Mouse (Mus musculus) limb, embryonic 13.5 days (tissue): Measurements from ENCODE around the gene Nrg4. TPM values are rescaled to one million over a fixed set of nuclear protein-coding genes. Genes with fewer than 3 reads are reported as not detected.

Experiments
- ATAC-seq: fragments of 200-750 bp; cut with Nextera tagmentation; 2 replicates; pipeline ENCODE4 v1.8.0; 2017; ENCODE audit warnings: low read depth, moderate number of reproducible peaks, moderate TSS enrichment; ENCODE audit not compliant: low FRiP score
- H3K27ac ChIP-seq: fragments of 300-500 bp; sonication (generic); 2 replicates; pipeline ENCODE4 v1.5.1; 2015; ENCODE audit warnings: inconsistent platforms, mild to moderate bottlenecking, moderate library complexity
- H3K27me3 ChIP-seq: fragments of 300-500 bp; sonication (generic); 2 replicates; pipeline ENCODE4 v1.6.1; 2015; ENCODE audit warnings: mild to moderate bottlenecking, inconsistent platforms
- H3K36me3 ChIP-seq: fragments of 300-500 bp; sonication (generic); 2 replicates; pipeline ENCODE4 v1.6.1; 2015; ENCODE audit warnings: inconsistent platforms, mild to moderate bottlenecking, moderate library complexity
- H3K4me1 ChIP-seq: fragments of 300-500 bp; sonication (generic); 2 replicates; pipeline ENCODE4 v1.6.1; 2015; ENCODE audit warnings: inconsistent platforms
- H3K4me2 ChIP-seq: fragments of 300-500 bp; sonication (generic); replicated peaks from 2 replicates; pipeline ENCODE4 v1.6.1; 2015; ENCODE audit warnings: inconsistent platforms, mild to moderate bottlenecking, moderate library complexity
- H3K4me3 ChIP-seq: fragments of 300-500 bp; sonication (generic); 2 replicates; pipeline ENCODE4 v1.5.1; 2015; ENCODE audit warnings: moderate library complexity, mild to moderate bottlenecking, inconsistent platforms
- H3K9ac ChIP-seq: fragments of 300-500 bp; sonication (generic); 2 replicates; pipeline ENCODE4 v1.6.1; 2015; ENCODE audit warnings: mild to moderate bottlenecking, inconsistent platforms
- H3K9me3 ChIP-seq: fragments of 300-500 bp; sonication (generic); 2 replicates; pipeline ENCODE4 v1.6.1; 2016; ENCODE audit warnings: inconsistent platforms
- WGBS: fragments of 180-500 bp; shearing (Covaris S2); methylation state at CpG from one replicate; pipeline ENCODE4 v1.1.7; 2015; 5-methylcytosine and 5-hydroxymethylcytosine counted together
- polyA plus RNA-seq: library from polyadenylated mRNA; unstranded; fragments of >200 nt; fragmentation: Nextera tagmentation; extraction: Ambion mirVana; gene quantifications from 2 replicates; pipeline ENCODE4 v1.2.1, GENCODE M21; 2015

Nrg4 gene
- polyA plus RNA-seq, 1 experiment from 2014 or later = 1.6 TPM

DNA sequence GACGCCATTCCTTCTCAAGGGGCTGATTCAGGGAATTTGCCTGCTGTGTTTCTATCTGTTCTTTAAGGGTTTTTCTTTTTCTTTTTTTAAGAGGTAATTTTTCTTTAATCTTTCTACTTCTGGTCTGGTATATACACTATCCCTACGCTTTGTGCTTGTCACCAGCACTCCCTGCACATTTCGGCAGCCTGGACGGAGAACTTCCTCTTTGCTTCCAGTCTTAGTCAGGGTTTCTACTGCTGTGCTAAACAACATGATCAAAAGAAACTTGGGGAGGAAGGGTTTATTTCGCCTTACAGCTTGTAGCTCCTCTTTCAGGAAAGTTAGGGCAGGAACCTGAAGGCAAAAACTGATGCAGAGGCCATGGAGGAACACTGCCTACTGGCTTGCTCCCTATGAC is 18.2 kb downstream of the Nrg4 start:
- 76% methylated on average over 5 of the region's 5 CpGs for WGBS
- Histone ChIP-seq H3K4me2 (no peak overlapping the region), H3K4me3 (no peak overlapping the region), H3K27ac (no peak overlapping the region), H3K9ac (no peak overlapping the region), H3K4me1 (no peaks in the 10 kb centered on the region), H3K27me3 (no peaks in the 10 kb centered on the region), H3K9me3 (no peaks in the 10 kb centered on the region), H3K36me3 (no peaks in the 10 kb centered on the region)
- no peak for ATAC-seq

DNA sequence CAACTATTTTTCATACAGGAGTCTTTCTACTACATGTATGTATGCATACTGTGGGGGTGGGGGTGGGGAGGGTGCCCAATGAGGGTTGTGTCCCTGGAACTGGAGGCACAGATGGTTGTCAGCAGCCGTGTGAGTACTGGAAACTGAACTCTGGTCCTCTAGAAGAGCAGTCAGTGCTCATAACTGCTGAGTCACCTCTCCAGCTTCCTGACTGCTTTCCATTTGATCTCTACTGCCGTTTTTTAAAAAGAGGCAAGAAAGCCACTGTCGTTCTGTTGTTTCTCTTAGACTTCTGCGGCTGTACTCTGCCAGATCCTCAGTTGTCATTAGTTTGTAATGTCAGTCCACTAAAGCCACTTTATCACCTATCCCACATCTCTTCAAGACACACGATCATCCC is 19.1 kb downstream of the Nrg4 start:
- no peaks in the 10 kb centered on the region for H3K36me3 ChIP-seq
- ATAC-seq = no peak
- H3K9me3 ChIP-seq = no peaks in the 10 kb centered on the region
- no peak overlapping the region for H3K4me3 ChIP-seq
- no peak overlapping the region for H3K9ac ChIP-seq
- no peak overlapping the region for H3K27ac ChIP-seq
- no peaks in the 10 kb centered on the region for H3K4me1 ChIP-seq
- no peak overlapping the region for H3K4me2 ChIP-seq
- no peaks in the 10 kb centered on the region for H3K27me3 ChIP-seq
- 68% methylated on average over 5 of the region's 5 CpGs for WGBS

- ATAC-seq = no peak
- no peaks in the 10 kb centered on the region for H3K4me1 ChIP-seq
- WGBS = 75% methylated on average over 2 of the region's 2 CpGs
- no peaks in the 10 kb centered on the region for H3K9me3 ChIP-seq
- H3K27ac ChIP-seq = no peak overlapping the region
- no peak overlapping the region for H3K4me2 ChIP-seq
- no peak overlapping the region for H3K4me3 ChIP-seq
- no peak overlapping the region for H3K9ac ChIP-seq
- no peaks in the 10 kb centered on the region for H3K27me3 ChIP-seq
- H3K36me3 ChIP-seq = no peaks in the 10 kb centered on the region
Measured at GRCm38 (mm10) chr9:55307066-55307465, 19.6 kb downstream of the Nrg4 start.

GRCm38 (mm10) chr9:55296221-55296620 is 30.4 kb downstream of the Nrg4 start:
- Histone ChIP-seq H3K4me2 (no peak overlapping the region), H3K4me3 (no peak overlapping the region), H3K36me3 (no peaks in the 10 kb centered on the region), H3K27ac (no peak overlapping the region), H3K27me3 (no peaks in the 10 kb centered on the region), H3K9me3 (0 out of 2 replicates have a peak, but pooled peaks cover 5% of the 10 kb centered on the region), H3K9ac (no peak overlapping the region), H3K4me1 (no peaks in the 10 kb centered on the region)
- 52% methylated on average over 2 of the region's 2 CpGs for WGBS
- ATAC-seq = no peak

DNA sequence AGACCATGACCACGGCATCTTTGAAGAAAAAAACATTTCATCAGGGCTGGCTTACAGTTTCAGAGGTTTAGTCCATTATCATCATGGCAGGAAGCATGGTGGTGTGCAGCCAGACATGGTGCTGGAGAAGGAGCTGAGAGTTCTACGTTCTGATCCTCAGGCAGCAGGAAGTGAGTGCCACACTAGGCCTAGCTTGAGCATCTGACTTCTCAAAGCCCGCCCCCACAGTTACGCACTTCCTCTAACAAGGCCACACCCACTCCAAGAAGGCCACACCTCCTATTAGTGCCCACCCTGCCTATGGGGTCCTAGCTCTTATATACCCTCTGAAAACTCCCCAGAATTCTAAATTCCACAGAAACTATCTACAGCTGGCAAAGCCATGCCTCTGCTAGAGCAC is 34.7 kb downstream of the Nrg4 start:
- Histone ChIP-seq H3K4me1 (no peaks in the 10 kb centered on the region), H3K27ac (no peak overlapping the region), H3K9me3 (0 out of 2 replicates have a peak, but pooled peaks cover 5% of the 10 kb centered on the region), H3K9ac (no peak overlapping the region), H3K4me3 (no peak overlapping the region), H3K4me2 (no peak overlapping the region), H3K36me3 (no peaks in the 10 kb centered on the region), H3K27me3 (no peaks in the 10 kb centered on the region)
- 91% methylated on average over 4 of the region's 4 CpGs for WGBS
- ATAC-seq = no peak

- ATAC-seq = no peak
- WGBS = 52% methylated on average over 3 of the region's 3 CpGs
- no peak overlapping the region for H3K4me2 ChIP-seq
- H3K4me1 ChIP-seq = peaks cover 6% of the 10 kb centered on the region; the same call in 1 of the 2 replicates
- H3K27me3 ChIP-seq = no peaks in the 10 kb centered on the region
- no peak overlapping the region for H3K9ac ChIP-seq
- no peaks in the 10 kb centered on the region for H3K9me3 ChIP-seq
- H3K27ac ChIP-seq = no peak overlapping the region
- H3K36me3 ChIP-seq = no peaks in the 10 kb centered on the region
- H3K4me3 ChIP-seq = no peak overlapping the region
Measured at GRCm38 (mm10) chr9:55289475-55290198, 37.0 kb downstream of the Nrg4 start.

- H3K4me3 ChIP-seq = no peak overlapping the region
- no peaks in the 10 kb centered on the region for H3K36me3 ChIP-seq
- no peak overlapping the region for H3K27ac ChIP-seq
- H3K4me2 ChIP-seq = no peak overlapping the region
- no peak overlapping the region for H3K9ac ChIP-seq
- H3K4me1 ChIP-seq = peaks cover 13% of the 10 kb centered on the region
- no peak for ATAC-seq
- H3K27me3 ChIP-seq = no peaks in the 10 kb centered on the region
- 77% methylated on average over 3 of the region's 3 CpGs for WGBS
- H3K9me3 ChIP-seq = no peaks in the 10 kb centered on the region
Measured at GRCm38 (mm10) chr9:55285197-55285596, 41.4 kb downstream of the Nrg4 start.

GRCm38 (mm10) chr9:55283516-55283915 is 43.1 kb downstream of the Nrg4 start:
- WGBS = 1% methylated on average over 14 of the region's 14 CpGs
- peak overlapping the region; percentile 45 for H3K9ac ChIP-seq
- H3K4me3 ChIP-seq = peak overlapping the region; percentile 18; the same call in 1 of the 2 replicates

DNA sequence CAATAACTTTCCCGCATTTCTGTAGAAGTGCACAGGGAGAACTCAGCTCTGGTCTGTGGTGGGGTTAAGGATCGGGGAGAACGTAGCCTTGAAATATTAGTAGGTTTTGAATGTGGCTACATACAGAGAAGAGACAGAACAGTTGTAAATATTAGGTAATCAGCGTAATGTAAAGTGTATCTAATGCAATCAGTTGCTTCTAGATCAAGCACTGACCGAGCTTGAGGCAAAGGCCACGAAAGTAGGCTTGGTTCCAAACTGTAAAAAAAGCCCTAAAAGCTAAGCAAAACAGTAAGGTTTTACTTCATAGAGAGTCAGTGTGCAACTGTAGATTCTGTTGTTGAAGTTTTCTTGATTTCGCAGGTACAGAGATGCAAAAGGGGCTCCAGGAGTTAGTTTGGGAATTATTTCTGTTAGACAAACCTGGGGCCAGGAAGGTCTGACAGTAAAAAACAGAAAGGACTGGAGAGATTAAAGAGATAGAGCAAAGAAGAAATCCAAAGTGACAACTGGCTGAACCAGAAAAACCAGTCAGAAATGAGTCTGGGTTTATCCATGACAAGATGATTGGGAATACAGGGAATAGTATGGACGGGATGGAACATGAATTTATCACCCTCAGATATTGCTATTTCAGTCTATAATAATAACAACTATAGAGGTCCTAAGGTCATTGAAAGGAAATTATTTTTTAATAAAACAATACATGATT is 47.4 kb downstream of the Nrg4 start:
- no peaks in the 10 kb centered on the region for H3K9me3 ChIP-seq
- 80% methylated on average over 8 of the region's 8 CpGs for WGBS
- H3K27me3 ChIP-seq = no peaks in the 10 kb centered on the region
- no peak overlapping the region for H3K4me3 ChIP-seq
- no peak overlapping the region for H3K9ac ChIP-seq
- peaks cover 7% of the 10 kb centered on the region for H3K4me1 ChIP-seq
- H3K36me3 ChIP-seq = no peaks in the 10 kb centered on the region
- no peak overlapping the region for H3K27ac ChIP-seq
- no peak overlapping the region for H3K4me2 ChIP-seq
- no peak for ATAC-seq

More at GRCm38 (mm10) chr9:55283516-55283915, 43.1 kb downstream of the Nrg4 start:
- Histone ChIP-seq H3K4me2 (peak overlapping the region; percentile 60), H3K9me3 (no peaks in the 10 kb centered on the region), H3K27ac (no peak overlapping the region), H3K4me1 (peaks cover 13% of the 10 kb centered on the region), H3K36me3 (no peaks in the 10 kb centered on the region), H3K27me3 (no peaks in the 10 kb centered on the region)
- no peak for ATAC-seq

DNA sequence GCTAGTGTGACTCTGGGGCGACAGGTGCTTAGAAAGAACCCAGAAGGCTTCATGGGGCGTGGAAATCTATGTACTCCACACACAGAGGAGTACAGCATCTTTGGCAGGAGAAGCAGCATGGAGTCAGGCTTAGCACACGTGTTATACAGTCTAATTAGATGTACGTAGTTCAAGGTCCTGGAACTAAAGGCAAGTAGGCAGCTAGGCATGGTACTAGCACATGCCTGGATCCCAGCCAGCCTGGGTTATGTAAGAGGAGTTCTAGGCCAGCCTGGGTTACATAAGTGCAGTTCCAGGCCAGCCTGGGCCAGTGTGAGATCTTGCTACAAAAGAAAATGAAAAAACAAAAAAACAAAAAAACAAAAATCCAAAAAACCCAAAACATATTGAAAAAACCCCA is 49.1 kb downstream of the Nrg4 start:
- Histone ChIP-seq H3K4me1 (peaks cover 7% of the 10 kb centered on the region; the same call in 1 of the 2 replicates), H3K9me3 (no peaks in the 10 kb centered on the region), H3K4me2 (no peak overlapping the region), H3K27ac (no peak overlapping the region), H3K27me3 (no peaks in the 10 kb centered on the region), H3K4me3 (no peak overlapping the region), H3K36me3 (no peaks in the 10 kb centered on the region), H3K9ac (no peak overlapping the region)
- WGBS = 67% methylated on average over 4 of the region's 4 CpGs
- no peak for ATAC-seq

- H3K4me2 ChIP-seq = no peak overlapping the region
- ATAC-seq = no peak
- H3K9me3 ChIP-seq = no peaks in the 10 kb centered on the region
- 51% methylated on average over 4 of the region's 4 CpGs for WGBS
- no peaks in the 10 kb centered on the region for H3K36me3 ChIP-seq
- H3K4me1 ChIP-seq = peaks cover 7% of the 10 kb centered on the region; the same call in 1 of the 2 replicates
- no peak overlapping the region for H3K9ac ChIP-seq
- no peaks in the 10 kb centered on the region for H3K27me3 ChIP-seq
- H3K4me3 ChIP-seq = no peak overlapping the region
- no peak overlapping the region for H3K27ac ChIP-seq
Measured at GRCm38 (mm10) chr9:55273906-55274305, 52.7 kb downstream of the Nrg4 start.

DNA sequence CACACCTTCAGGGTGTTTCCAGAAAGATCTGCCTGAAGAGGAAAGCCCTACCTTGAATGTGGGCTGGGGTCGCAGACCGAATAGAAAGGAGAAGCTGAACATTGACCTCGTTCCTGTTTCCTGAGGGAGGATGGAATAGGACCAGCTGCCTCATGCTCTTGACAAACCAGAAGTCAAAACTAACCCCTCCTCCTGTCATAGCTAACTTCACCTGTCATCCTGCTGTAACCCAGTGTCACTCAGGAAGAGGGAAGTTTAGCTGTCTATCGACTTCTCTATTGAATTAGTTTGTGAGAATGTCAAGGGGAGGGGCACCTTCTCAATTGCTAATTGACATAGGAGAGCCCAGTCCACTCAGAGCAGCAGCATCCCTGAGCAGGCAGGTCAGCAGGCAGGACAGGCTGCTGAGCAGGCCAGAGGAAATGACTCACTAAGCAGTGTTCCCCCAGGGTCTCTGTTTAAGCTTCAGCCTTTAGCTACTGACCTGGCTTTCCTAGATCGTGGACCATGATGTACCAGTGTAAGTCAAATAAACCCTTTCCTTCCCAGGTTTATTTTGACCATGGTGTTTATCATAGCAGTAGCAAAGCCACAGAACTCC is 54.6 kb downstream of the Nrg4 start:
- Histone ChIP-seq H3K4me1 (peaks cover 7% of the 10 kb centered on the region; the same call in 1 of the 2 replicates), H3K9ac (no peak overlapping the region), H3K9me3 (no peaks in the 10 kb centered on the region), H3K36me3 (no peaks in the 10 kb centered on the region), H3K4me3 (no peak overlapping the region), H3K4me2 (no peak overlapping the region), H3K27me3 (no peaks in the 10 kb centered on the region), H3K27ac (no peak overlapping the region)
- ATAC-seq = no peak
- 56% methylated on average over 5 of the region's 5 CpGs for WGBS
